Mouse (Mus musculus) cerebellum, adult 2 months (tissue): Measurements from ENCODE around the gene Cul7. TPM values are rescaled to one million over a fixed set of nuclear protein-coding genes. Genes with fewer than 3 reads are reported as not detected.
A peak's percentile ranks its signal among the peaks of the same experiment; 100 is the strongest.

Experiments
- DNase-seq, 2 experiments: peaks; one replicate each; pipeline ENCODE4 v3.0.0; 2021
- H3K27ac ChIP-seq: fragments of 200-500 bp; 2 replicates; pipeline ENCODE4 v1.5.1; 2012; ENCODE audit warnings: low read length, control low read depth, inconsistent platforms; ENCODE audit not compliant: insufficient read depth
- H3K27me3 ChIP-seq: fragments of 200-500 bp; 2 replicates; pipeline ENCODE4 v1.6.1; 2012; ENCODE audit warnings: inconsistent platforms, mild to moderate bottlenecking, low read length, moderate library complexity; ENCODE audit not compliant: control insufficient read depth, insufficient read depth
- H3K4me1 ChIP-seq: fragments of 200-500 bp; 2 replicates; pipeline ENCODE4 v1.6.1; 2011; ENCODE audit warnings: low read length; ENCODE audit not compliant: control insufficient read depth, insufficient read depth
- H3K4me3 ChIP-seq: fragments of 200-500 bp; replicated peaks from 2 replicates; pipeline ENCODE3; 2011; ENCODE audit warnings: mild to moderate bottlenecking, low read depth, low read length, control low read depth; ENCODE audit not compliant: insufficient read depth
- CTCF ChIP-seq: fragments of 200-500 bp; IDR thresholded peaks from 2 replicates; pipeline ENCODE4 v1.5.1; 2011; ENCODE audit warnings: low read depth, mild to moderate bottlenecking, control low read depth, low read length, moderate library complexity, borderline replicate concordance; ENCODE audit not compliant: insufficient read depth
- POLR2A ChIP-seq: fragments of 200-500 bp; IDR thresholded peaks from 2 replicates; pipeline ENCODE4 v1.6.1; 2011; ENCODE audit warnings: low read length, control low read depth, borderline replicate concordance; ENCODE audit not compliant: insufficient read depth
- WGBS: fragments of 180-500 bp; shearing (Covaris S2); methylation state at CpG from one replicate; pipeline ENCODE4 v1.1.7; 2018; 5-methylcytosine and 5-hydroxymethylcytosine counted together
- polyA plus RNA-seq: library from polyadenylated mRNA; depleted of rRNA; stranded (reverse); fragments of >200 nt; gene quantifications from 2 replicates; pipeline ENCODE4 v1.2.3, GENCODE M21; 2012

Cul7 gene
- polyA plus RNA-seq, 1 experiment = 43.3 TPM

DNA sequence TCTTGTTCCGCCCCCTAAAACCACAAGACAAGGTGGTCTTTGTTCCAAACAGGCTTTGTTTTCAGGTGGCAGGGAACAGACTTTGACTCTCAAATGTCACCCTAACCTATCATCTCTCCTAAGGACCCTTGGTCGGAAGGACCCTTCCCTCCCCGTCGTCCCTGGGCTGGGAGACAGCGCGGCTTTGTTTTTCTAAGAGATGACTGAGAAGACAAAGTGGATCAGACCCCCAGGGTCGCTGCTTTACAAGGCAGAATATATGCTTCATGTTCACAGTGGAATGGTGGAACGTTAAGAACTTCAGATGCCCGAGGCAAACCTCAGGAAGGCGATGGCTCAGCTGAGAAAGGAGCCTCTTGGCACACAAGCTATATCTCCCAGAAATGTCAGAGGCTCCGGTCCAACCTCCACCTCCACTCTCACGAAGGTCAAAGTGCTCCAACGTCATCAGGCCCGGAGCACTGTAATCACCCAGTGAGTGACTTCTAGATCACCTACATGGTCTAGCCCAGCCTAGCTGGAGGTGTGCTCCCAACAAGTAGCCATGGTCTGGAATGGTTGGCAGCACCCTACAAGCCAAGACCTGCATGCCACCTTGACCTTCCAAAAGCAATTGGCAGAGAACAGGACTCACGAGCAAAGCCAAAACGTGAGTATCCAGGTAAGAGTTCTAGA lies 30.3 kb upstream of the Cul7 start:
- TF ChIP-seq POLR2A = no peak
- TF ChIP-seq CTCF = no peak

DNA sequence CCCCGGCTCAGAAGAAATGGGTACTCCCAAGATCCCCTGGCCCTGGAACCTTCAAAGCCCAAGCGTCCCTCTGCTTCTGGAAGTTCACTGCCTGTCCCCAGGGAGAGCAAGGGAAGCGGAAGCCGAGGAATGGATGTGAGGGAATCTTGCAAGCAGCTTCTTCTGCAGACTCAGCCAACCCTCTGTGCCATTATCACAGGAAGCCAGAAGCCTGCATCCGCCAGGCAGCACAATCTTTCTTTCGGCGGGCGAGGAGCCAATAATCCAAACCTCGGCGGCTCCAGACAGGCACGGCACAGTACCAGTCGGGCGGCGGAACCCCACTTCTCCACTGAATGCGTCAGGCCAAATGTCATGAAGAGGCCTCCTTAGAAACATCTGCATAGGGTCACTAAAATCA lies 28.8 kb upstream of the Cul7 start:
- 9% methylated on average over 15 of the region's 15 CpGs for WGBS
- no peak for TF ChIP-seq CTCF
- H3K27me3 ChIP-seq = no peaks in the 10 kb centered on the region
- peak; percentile 62 to 63 for DNase-seq
- peak overlapping the region; percentile 17 for H3K4me3 ChIP-seq
- H3K27ac ChIP-seq = peak overlapping the region; percentile 9; the same call in 1 of the 2 replicates
- H3K4me1 ChIP-seq = peaks cover 13% of the 10 kb centered on the region

More for the DNA sequence above, 30.3 kb upstream of the Cul7 start:
- no peak for DNase-seq
- Histone ChIP-seq H3K27me3 (no peaks in the 10 kb centered on the region), H3K4me3 (no peak overlapping the region), H3K4me1 (peaks cover 13% of the 10 kb centered on the region), H3K27ac (no peak overlapping the region)
- 65% methylated on average over 16 of the region's 16 CpGs for WGBS

DNA sequence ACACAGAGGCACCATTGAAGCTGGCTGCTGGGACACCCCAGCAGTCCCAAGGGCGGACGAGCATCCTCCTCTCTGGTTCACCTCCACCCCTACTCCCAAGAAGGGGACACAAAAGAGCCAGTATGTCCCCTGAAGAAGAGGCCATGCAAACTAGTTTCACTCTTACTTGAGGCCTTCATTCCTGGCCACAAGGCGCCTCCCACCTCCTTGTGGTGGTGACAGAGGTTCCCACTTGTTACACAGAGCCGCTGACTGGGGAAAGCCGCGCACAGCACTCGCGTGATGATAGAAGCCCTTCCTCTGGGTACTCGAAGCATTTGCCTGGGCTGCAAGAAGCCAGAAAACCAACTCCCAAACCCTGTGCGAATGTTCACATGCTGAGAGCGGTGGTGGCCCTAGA lies 27.9 kb upstream of the Cul7 start:
- Histone ChIP-seq H3K4me1 (peaks cover 13% of the 10 kb centered on the region), H3K4me3 (no peak overlapping the region), H3K27me3 (no peaks in the 10 kb centered on the region), H3K27ac (no peak overlapping the region)
- TF ChIP-seq CTCF (no peak), POLR2A (no peak)
- no peak for DNase-seq
- WGBS = 91% methylated on average over 11 of the region's 11 CpGs

DNA sequence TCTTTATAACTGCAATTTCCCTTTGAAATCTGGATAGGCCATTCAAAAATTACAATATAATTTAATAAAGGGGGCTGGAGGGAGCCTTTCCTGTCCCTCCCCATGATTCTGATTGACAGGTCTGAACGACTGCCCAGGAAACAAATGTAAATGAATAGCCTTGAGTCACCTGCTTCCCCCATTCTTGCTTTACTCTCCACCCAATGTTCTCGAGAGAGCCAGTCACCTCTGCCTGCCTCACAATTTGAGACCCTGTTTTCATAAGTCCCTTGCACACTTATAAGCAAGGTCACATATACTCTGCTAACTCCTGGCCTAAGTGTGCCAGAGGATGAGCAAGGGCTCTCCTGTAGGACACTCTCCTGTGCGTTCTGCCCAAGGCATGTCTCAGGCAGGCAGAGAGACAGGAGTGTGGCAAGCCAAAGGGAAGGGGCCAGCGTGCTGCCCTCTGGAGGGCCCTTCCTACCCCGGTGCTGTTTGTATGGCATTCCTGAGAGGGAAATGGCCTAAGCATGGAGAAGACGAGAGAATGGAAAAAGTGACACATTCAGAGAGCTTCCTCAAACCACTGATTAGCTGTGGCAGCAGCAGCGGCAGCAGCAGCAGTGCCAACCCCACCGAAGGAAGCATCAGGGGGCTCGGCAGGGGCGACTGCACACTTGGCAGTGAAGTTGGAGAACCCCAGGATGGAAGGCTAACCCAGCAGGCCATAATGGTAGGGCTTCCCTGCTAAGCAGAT lies 26.1 kb upstream of the Cul7 start:
- TF ChIP-seq CTCF (no peak), POLR2A (no peak)
- H3K27me3 ChIP-seq = no peaks in the 10 kb centered on the region
- no peak overlapping the region for H3K27ac ChIP-seq
- 31% methylated on average over 10 of the region's 10 CpGs for WGBS
- no peak for DNase-seq
- peaks cover 13% of the 10 kb centered on the region for H3K4me1 ChIP-seq
- no peak overlapping the region for H3K4me3 ChIP-seq

DNA sequence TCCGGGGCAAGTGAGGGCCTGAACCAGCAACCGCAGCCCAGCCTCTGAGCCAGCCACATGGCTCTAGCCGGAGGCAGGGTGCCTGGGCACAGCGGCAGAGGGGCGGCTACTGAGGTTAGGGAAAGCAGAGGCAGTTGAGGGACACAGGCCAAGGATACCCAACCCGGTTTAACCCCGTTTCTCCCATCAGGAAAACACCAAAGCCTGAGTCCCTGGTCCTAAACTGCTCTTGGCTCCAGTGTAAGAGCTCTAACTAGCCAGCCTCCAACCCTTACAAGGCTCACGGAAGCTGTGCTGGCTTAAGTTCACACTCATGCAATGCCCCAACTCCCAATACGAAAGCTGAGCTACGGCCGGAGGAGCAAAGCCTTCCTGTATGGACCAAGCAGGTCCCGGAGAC lies 25.5 kb upstream of the Cul7 start:
- H3K27me3 ChIP-seq = no peaks in the 10 kb centered on the region
- DNase-seq = no peak
- peaks cover 14% of the 10 kb centered on the region for H3K4me1 ChIP-seq
- no peak overlapping the region for H3K4me3 ChIP-seq
- TF ChIP-seq CTCF = no peak
- no peak for TF ChIP-seq POLR2A
- H3K27ac ChIP-seq = no peak overlapping the region
- 55% methylated on average over 12 of the region's 12 CpGs for WGBS

DNA sequence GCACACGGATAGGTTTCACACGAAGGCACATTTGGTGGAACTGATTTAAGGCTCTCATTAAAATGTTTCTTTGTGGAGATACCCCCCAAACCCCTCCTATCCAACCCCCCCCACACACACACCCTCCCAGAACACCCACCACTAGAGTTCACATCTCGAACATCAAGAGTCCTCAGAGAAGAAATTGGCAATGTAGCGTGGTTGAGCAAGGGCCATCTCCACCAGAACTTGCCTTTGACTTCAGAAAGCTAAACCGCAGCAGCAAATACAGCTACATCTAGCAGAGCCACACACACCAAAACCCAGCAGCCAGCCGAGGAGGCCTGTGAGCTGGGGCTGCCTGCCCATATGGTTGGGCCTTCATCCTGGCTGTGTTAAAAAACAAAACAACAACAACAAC lies 22.7 kb upstream of the Cul7 start:
- no peak for DNase-seq
- TF ChIP-seq POLR2A (no peak), CTCF (no peak)
- H3K4me1 ChIP-seq = peaks cover 12% of the 10 kb centered on the region
- no peak overlapping the region for H3K27ac ChIP-seq
- WGBS = 79% methylated on average over 6 of the region's 6 CpGs
- no peaks in the 10 kb centered on the region for H3K27me3 ChIP-seq
- no peak overlapping the region for H3K4me3 ChIP-seq

DNA sequence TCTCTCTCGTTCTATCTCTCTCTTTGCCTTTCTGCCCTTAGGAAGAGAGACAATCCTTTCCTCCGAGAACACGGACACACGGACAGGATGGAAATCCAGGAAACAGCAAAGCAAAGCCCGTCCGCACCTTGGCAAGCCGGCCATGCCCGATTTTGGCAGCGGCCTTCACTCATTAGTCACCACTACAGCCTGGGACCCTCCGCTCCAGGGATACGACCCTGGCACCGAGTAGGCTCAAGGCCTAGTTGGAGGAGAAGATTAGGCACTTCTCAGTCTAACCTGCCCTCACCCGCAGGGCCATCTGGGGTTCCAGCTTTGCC lies 21.7 kb upstream of the Cul7 start:
- WGBS = 3% methylated on average over 13 of the region's 13 CpGs
- no peak for TF ChIP-seq CTCF
- TF ChIP-seq POLR2A = no peak

More for the DNA sequence above, 21.7 kb upstream of the Cul7 start:
- DNase-seq = peak; percentile 47 to 65
- Histone ChIP-seq H3K4me1 (peaks cover 8% of the 10 kb centered on the region), H3K4me3 (peak overlapping the region; percentile 79), H3K27ac (0 out of 2 replicates have a peak overlapping the region, but pooled peaks have one; percentile 15), H3K27me3 (no peaks in the 10 kb centered on the region)
